Mouse (Mus musculus): ENCODE measurements around the gene Olfr1089.

Olfr1089 gene

GRCm38 (mm10) chr2:86733601-86734000 lies at the start of gene Olfr1089:
Olfr1089 (minus strand) TSS chr2:86733701.
- no peak for DNase-seq (ENCODE audit: low spot score in 2 of 2)

GRCm38 (mm10) chr2:86782179-86782578 lies 48.7 kb upstream of the Olfr1089 start, which contains the start of gene Olfr1093:
Olfr1093 (plus strand) TSS chr2:86782479.
- no peak for DNase-seq (ENCODE audit: low spot score in 2 of 2)

GRCm38 (mm10) chr2:86761050-86761449 lies 27.5 kb upstream of the Olfr1089 start:
- DNase-seq (ENCODE audit: low spot score in 2 of 2): peak in 1 of 2 experiments; percentile 5

GRCm38 (mm10) chr2:86758893-86759292 lies 25.4 kb upstream of the Olfr1089 start, which contains the start of gene Olfr1090:
Olfr1090 (minus strand) TSS chr2:86758993.
- no peak for DNase-seq (ENCODE audit: low spot score in 2 of 2)

GRCm38 (mm10) chr2:86698295-86698694 lies 35.2 kb downstream of the Olfr1089 start, which contains the start of gene Olfr1087:
Olfr1087 (minus strand) TSS chr2:86698395.
- DNase-seq (ENCODE audit: low spot score in 2 of 2): no peak

All from left cerebral cortex, adult 9 months (tissue).